Mouse (Mus musculus): ENCODE measurements at regions not wholly inside any gene's neighbourhood (a gene's known extent, or its start where the extent isn't known, plus 50 kb on each side); places are given as distances from the start of the nearest gene placed in this dataset.
A peak's percentile ranks its signal among the peaks of the same experiment; 100 is the strongest.

GRCm38 (mm10) chr16:61546043-61546442, 940.7 kb upstream of the Epha6 start:
- peak; percentile 3 for DNase-seq (ENCODE audit: low spot score)

- no peak for DNase-seq (ENCODE audit: low spot score)
These were observed 929.4 kb upstream of the Epha6 start for GRCm38 (mm10) chr16:61534775-61535174.
